Mouse (Mus musculus) R1 (cell line): ENCODE data around the gene Ccl27b.
"Not testable (repeated sequence)": the region's sequence is repeated elsewhere in the genome, so short reads cannot be mapped to it uniquely, and the experiment has no call there.

ENCODE experiments used
- DNase-seq: peaks from one replicate; pipeline ENCODE4 v3.0.0-alpha.2; 2018; ENCODE audit warnings: low read depth, low spot score

The Ccl27b gene

GRCm38 (mm10) chr4:42654951-42655350 lies at the start of gene Ccl27b:
TSS of gene Ccl27b (plus strand) at chr4:42655251.
- DNase-seq, result not testable (repeated sequence)

DNA sequence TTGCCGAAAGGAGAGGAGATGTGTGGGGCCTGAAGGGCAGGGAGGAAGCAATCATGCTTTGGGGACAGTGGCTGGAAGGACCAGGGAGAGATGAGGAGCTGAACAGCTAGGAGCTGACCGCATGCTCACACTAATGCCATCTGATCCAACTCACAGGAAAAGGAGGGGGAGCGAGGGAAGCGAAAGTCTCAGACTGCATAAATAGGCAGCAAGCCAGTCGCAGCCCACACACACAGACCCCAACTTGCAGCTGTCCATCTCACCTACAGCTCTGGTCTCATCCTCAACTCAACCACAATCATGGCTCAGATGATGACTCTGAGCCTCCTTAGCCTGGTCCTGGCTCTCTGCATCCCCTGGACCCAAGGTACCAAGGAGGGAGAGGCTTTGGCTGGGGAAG lies 43.2 kb upstream of the Ccl27b start, which contains the start of gene Gm10591:
Gene Gm10591, plus strand, starts transcription at position 301 of the 400 bp plus-strand sequence.
- not testable (repeated sequence) for DNase-seq

- not testable (repeated sequence) for DNase-seq
These were observed 25.6 kb upstream of the Ccl27b start, which contains the start of gene Gm2564 for GRCm38 (mm10) chr4:42629419-42629818. TSS of gene Gm2564 (plus strand) at chr4:42629719.

DNA sequence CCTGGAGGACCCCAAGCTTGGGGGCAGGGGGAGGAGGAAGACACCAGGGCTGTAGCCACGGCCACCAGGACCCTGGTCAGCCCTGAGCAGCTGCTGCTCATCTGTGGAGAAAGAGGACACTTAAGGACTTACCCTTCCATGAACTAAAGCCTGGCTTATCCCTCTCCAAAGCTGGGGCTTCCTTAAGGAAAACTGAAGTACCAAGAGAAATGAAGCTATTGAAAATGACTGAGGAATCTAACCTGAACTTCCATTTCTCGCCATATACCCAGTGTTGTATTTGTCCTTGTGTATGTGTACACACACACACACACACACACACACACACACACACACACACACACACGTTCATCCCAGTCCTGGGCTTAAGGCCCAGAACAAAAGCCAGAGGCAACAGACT lies 6.7 kb downstream of the Ccl27b start, which contains the start of gene Il11ra2:
Gene Il11ra2, minus strand, starts transcription at position 101 of the 400 bp plus-strand sequence.
- DNase-seq, result not testable (repeated sequence)

- DNase-seq, result not testable (repeated sequence)
These were observed 20.4 kb downstream of the Ccl27b start for GRCm38 (mm10) chr4:42675415-42675814.

DNA sequence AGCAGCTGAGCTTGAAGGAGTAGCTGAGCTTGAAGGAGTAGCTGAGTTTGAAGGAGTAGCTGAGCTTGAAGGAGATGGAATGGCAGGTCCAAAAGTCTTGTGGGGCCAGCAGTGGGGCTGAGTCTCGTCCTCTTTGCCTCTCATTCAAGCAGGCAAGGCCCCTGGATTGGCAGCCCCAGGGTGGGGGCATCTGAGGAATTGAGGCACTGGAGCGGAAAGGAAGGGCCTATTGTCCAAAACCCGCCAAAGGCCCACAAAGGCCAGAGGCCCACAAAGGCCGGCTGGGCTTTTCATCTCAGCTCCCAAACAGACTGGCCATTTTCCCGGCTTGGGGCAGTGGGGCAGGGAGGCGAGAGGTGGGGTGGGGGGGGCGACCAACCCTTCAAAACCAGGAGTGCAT lies 24.3 kb downstream of the Ccl27b start:
- DNase-seq, result not testable (repeated sequence)

DNA sequence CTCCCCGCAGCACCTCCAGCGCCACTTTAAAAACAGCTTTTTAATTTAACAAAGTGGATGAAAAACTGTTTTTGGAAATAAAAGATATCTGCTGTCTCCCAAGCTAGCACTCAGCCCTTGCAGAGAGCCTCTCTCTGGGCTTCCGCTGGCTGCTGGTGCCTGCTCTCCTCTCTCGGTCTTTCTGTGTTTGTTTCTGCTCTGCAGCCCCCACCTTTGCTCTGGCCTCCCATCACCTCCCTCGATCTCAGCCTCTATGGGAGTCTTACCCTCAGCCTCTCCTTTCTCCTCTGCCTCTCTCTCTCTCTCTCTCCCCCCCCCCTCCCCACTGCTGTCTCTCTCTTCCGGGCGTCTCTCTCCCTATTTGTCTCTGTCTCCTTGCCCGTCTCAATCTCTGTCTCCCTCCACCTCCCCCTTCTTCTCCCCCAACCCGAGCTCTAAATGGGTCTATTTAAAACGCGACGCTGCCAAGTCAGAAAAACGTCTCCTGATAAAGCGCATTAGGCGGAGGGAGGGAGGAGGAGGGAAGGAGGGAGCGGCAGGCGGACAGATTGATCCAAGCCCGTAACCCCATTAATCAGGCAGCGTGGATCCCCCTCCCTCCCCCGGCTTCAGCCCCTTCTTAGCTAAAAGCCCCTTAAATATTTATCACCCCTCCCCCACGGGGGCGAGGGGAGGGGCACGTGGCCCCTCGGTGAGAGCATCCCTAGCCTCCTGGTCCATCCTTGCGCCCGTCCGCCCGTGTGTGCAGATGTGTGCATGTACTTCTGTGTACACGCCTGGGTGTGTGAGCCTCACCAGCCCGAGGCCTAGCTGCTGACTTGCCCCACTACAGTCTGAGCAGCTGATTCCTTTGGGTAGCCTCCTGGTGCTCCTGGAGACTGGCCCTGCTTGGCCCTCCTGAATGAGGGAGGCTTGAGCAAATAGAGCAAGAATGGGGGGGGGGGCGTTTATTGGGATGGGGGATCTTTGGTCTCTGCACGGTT lies 25.6 kb downstream of the Ccl27b start:
- DNase-seq, result not testable (repeated sequence)

DNA sequence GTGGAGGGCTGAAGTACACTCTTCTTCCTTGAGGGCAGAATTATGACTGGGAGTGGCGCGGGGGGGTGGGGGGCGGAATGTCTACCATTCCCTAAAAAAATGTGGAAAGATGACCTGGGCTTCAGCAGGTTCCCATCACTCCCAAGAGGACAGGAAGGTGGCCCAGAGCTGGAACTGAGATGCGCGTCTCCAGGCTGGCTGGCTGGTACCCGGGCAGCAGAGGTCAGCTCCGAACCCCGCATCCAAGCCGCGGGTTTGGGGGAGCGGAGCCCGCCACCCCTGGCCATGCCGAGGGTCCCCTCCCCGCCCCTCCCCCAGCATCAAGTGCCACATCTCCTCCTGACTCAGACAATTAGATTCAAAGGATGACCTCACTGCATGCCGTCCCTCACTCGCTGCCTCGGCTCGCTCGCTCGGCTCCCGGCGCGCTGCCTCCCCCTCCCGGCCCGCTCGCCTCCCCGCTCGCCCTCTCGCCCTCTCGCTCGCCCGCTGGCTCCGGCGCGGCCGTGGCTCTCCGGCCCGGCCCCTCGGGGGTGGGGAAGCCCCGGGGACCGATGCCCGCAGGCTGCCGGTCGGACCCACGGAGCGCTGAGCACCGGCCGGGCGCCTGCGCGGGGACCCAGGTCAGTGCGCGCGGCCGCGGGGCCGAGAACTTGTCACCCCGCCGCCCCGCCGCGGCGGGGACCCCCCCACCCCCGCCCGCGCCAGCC lies 26.6 kb downstream of the Ccl27b start:
- not testable (repeated sequence) for DNase-seq

DNA sequence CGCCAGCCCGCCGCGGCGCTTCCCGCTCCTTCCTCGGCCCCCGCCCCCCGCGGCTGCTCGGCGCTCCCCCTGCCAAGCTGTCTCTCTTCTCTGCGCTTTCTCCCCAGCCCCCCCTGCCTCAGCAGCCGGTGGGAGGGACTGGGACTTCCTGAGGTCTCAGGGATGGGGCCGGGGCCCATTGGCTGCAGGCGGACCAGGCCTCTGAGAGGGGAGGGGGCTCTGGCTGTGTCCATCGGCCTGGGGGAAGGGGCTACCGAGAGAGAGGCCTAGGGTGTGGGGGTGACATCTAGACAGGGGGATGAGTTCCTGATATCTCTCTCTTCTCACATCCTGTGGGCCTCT lies 27.1 kb downstream of the Ccl27b start:
- not testable (repeated sequence) for DNase-seq
